Mouse (Mus musculus) thymus, adult 18-20 months (tissue): ENCODE results near the gene Carhsp1.

Source experiments
- DNase-seq, 2 experiments: peaks; one replicate each; pipeline ENCODE4 v3.0.0; 2022; ENCODE audit warnings: mixed read lengths in 2 of 2

The Carhsp1 gene

GRCm38 (mm10) chr16:8674165-8674564 is 2.2 kb upstream of the Carhsp1 start:
- peak; percentile 36 to 58 for DNase-seq

- DNase-seq = no peak
Measured at GRCm38 (mm10) chr16:8673343-8673742, 1.4 kb upstream of the Carhsp1 start.

GRCm38 (mm10) chr16:8672811-8673210 is 856 bp upstream of the Carhsp1 start:
- no peak for DNase-seq

GRCm38 (mm10) chr16:8672350-8672687 is 364 bp upstream of the Carhsp1 start:
- DNase-seq = no peak

GRCm38 (mm10) chr16:8670041-8671035 is 1.6 kb downstream of the Carhsp1 start:
- no peak for DNase-seq

- no peak for DNase-seq
Measured at GRCm38 (mm10) chr16:8669432-8669831, 2.5 kb downstream of the Carhsp1 start.

GRCm38 (mm10) chr16:8668386-8668785 is 3.6 kb downstream of the Carhsp1 start:
- no peak for DNase-seq

GRCm38 (mm10) chr16:8667814-8668213 is 4.1 kb downstream of the Carhsp1 start:
- DNase-seq = no peak

GRCm38 (mm10) chr16:8667261-8667660 is 4.7 kb downstream of the Carhsp1 start:
- no peak for DNase-seq

- DNase-seq = no peak
Measured at GRCm38 (mm10) chr16:8666452-8666851, 5.5 kb downstream of the Carhsp1 start.

GRCm38 (mm10) chr16:8665367-8665766 is 6.6 kb downstream of the Carhsp1 start:
- DNase-seq = no peak

- no peak for DNase-seq
Measured at GRCm38 (mm10) chr16:8663606-8664539, 8.1 kb downstream of the Carhsp1 start.

- DNase-seq = no peak
Measured at GRCm38 (mm10) chr16:8663022-8663421, 8.9 kb downstream of the Carhsp1 start.

GRCm38 (mm10) chr16:8658764-8659163 is 13.2 kb downstream of the Carhsp1 start:
- DNase-seq = no peak

GRCm38 (mm10) chr16:8658349-8658748 is 13.6 kb downstream of the Carhsp1 start:
- no peak for DNase-seq

GRCm38 (mm10) chr16:8656256-8656655 is 15.7 kb downstream of the Carhsp1 start:
- DNase-seq = no peak

- no peak for DNase-seq
Measured at GRCm38 (mm10) chr16:8655599-8655998, 16.4 kb downstream of the Carhsp1 start.

GRCm38 (mm10) chr16:8655108-8655507 is 16.8 kb downstream of the Carhsp1 start:
- DNase-seq = no peak

- no peak for DNase-seq
Measured at GRCm38 (mm10) chr16:8650007-8650406, 21.9 kb downstream of the Carhsp1 start.

GRCm38 (mm10) chr16:8645546-8645945 is 26.4 kb downstream of the Carhsp1 start:
- no peak for DNase-seq

GRCm38 (mm10) chr16:8643855-8644254 is 28.1 kb downstream of the Carhsp1 start:
- DNase-seq = peak in 1 of 2 experiments; percentile 19

- no peak for DNase-seq
Measured at GRCm38 (mm10) chr16:8639466-8640191, 32.3 kb downstream of the Carhsp1 start.

- no peak for DNase-seq
Measured at GRCm38 (mm10) chr16:8638131-8638530, 33.8 kb downstream of the Carhsp1 start.
